In the genomic region with DNA sequence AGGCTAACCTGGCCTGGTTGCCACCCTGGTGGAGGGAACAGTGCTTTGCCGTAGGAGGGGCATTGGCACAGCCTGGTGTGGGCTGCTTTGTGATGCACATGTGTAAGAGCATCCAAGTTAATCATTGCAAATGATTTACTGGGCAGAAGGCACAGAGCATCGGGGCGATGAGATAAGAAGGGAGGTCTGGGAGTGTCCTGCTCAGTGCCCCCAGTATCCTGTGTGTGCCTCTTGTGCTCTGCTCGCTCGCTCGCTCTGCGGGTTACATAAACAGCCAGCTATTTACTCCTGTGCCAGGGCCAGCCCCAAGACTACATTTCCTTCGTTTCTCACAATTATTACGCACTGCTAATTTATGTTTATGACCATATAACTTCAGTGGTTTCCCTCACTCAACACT, we compare ENCODE assay signal across 23 mouse cellular contexts.
DNase-seq lines count a peak whose midpoint lies in the region; ATAC-seq and TF ChIP-seq lines count a peak whose summit lies in the region.
"Had no signal": no experiment of that assay in that cellular context is flagged by ENCODE, and none has a peak within 500 bp of the region (broad histone marks: within the 10 kb centered on the region; RNA-seq: fewer than 3 reads in every experiment).

No protein-coding gene starts in this region.

- no peaks in the 10 kb centered on the region for H3K79me2 ChIP-seq in liver, adult 2 months (ENCODE audit: control insufficient read depth, insufficient read depth, low read length)

- ATAC-seq in liver, embryonic 12.5 days = no peak
- ATAC-seq in embryonic facial prominence, embryonic 15.5 days (ENCODE audit: insufficient number of reproducible peaks, low FRiP score, low TSS enrichment, low read depth) = no peak
- ATAC-seq in intestine, embryonic 15.5 days = peak; percentile 63
- no peak for ATAC-seq in limb, embryonic 13.5 days (ENCODE audit: low FRiP score, low read depth)
- ATAC-seq: Patski had no signal

- no peak overlapping the region for H3K4me2 ChIP-seq in liver, embryonic 12.5 days
- H3K4me2 ChIP-seq in embryonic facial prominence, embryonic 15.5 days (replicated peaks) = no peak overlapping the region
- no peak overlapping the region; the same call in 1 of the 2 replicates for H3K4me2 ChIP-seq in intestine, embryonic 15.5 days (replicated peaks)
- peak overlapping the region; percentile 27; the same call in 1 of the 2 replicates for H3K4me2 ChIP-seq in limb, embryonic 13.5 days (replicated peaks)
- H3K4me2 ChIP-seq: embryonic facial prominence, embryonic 12.5 days; forebrain, embryonic 12.5 days; heart, embryonic 11.5 days; hindbrain, embryonic 15.5 days; liver, embryonic 13.5 days had no signal

- no peaks in the 10 kb centered on the region for H3K4me1 ChIP-seq in liver, adult 2 months (ENCODE audit: control insufficient read depth, insufficient read depth, low read length)
- no peaks in the 10 kb centered on the region for H3K4me1 ChIP-seq in liver, embryonic 12.5 days
- H3K4me1 ChIP-seq in embryonic facial prominence, embryonic 15.5 days = peaks cover 6% of the 10 kb centered on the region; the same call in 1 of the 2 replicates
- 0 out of 2 replicates have a peak, but pooled peaks cover 7% of the 10 kb centered on the region for H3K4me1 ChIP-seq in intestine, embryonic 15.5 days (replicated peaks)
- H3K4me1 ChIP-seq in limb, embryonic 13.5 days = peaks cover 20% of the 10 kb centered on the region
- H3K4me1 ChIP-seq: embryonic facial prominence, embryonic 12.5 days; forebrain, embryonic 12.5 days; hindbrain, embryonic 15.5 days had no signal

- 44% methylated on average over 9 of the region's 9 CpGs for WGBS in liver, adult 2 months
- 71% methylated on average over 9 of the region's 9 CpGs for WGBS in liver, embryonic 12.5 days (ENCODE audit: insufficient replicate concordance)
- WGBS in embryonic facial prominence, embryonic 15.5 days = 66% methylated on average over 9 of the region's 9 CpGs
- 46% methylated on average over 9 of the region's 9 CpGs for WGBS in intestine, embryonic 15.5 days
- WGBS in limb, embryonic 13.5 days = 43% methylated on average over 9 of the region's 9 CpGs

- no peaks in the 10 kb centered on the region for H3K36me3 ChIP-seq in liver, adult 2 months (ENCODE audit: control insufficient read depth, insufficient read depth, low read length)
- H3K36me3 ChIP-seq in liver, embryonic 12.5 days = no peaks in the 10 kb centered on the region
- no peaks in the 10 kb centered on the region for H3K36me3 ChIP-seq in embryonic facial prominence, embryonic 15.5 days
- no peaks in the 10 kb centered on the region for H3K36me3 ChIP-seq in intestine, embryonic 15.5 days
- no peaks in the 10 kb centered on the region for H3K36me3 ChIP-seq in limb, embryonic 13.5 days
- H3K36me3 ChIP-seq: embryonic facial prominence, embryonic 12.5 days; forebrain, embryonic 12.5 days; G1E; hindbrain, embryonic 15.5 days; liver, embryonic 13.5 days had no signal

- no peak overlapping the region for H3K4me3 ChIP-seq in liver, adult 2 months (ENCODE audit: insufficient read depth, low read depth, low read length)
- H3K4me3 ChIP-seq in liver, embryonic 12.5 days = no peak overlapping the region
- H3K4me3 ChIP-seq in embryonic facial prominence, embryonic 15.5 days (replicated peaks) = no peak overlapping the region
- H3K4me3 ChIP-seq in intestine, embryonic 15.5 days (replicated peaks) = no peak overlapping the region
- no peak overlapping the region for H3K4me3 ChIP-seq in limb, embryonic 13.5 days
- H3K4me3 ChIP-seq: embryonic facial prominence, embryonic 12.5 days; erythroblast, embryonic 14.5 days; forebrain, embryonic 12.5 days; gastrocnemius, adult 2 months; hindbrain, embryonic 15.5 days; left cerebral cortex, adult 2 months; liver, embryonic 13.5 days had no signal

- peak; percentile 9 for DNase-seq in liver, adult 2 months (ENCODE audit: extremely low read depth, low read depth, low spot score)
- no peak for DNase-seq in right cerebral cortex, postnatal 14 days
- no peak for DNase-seq in layer of hippocampus, adult 8-10 months (ENCODE audit: low spot score in 2 of 2)
- DNase-seq: adrenal gland, postnatal 36 days; B cell, adult 2 months; cerebellum, adult 9-11 months; gastrocnemius, adult 2 months; kidney, adult 11 months; liver, embryonic 13.5 days; thymus, adult 18-20 months had no signal

- H3K27me3 ChIP-seq in liver, adult 2 months (ENCODE audit: control insufficient read depth, insufficient read depth, low read length) = no peaks in the 10 kb centered on the region
- H3K27me3 ChIP-seq in liver, embryonic 12.5 days (replicated peaks) = no peaks in the 10 kb centered on the region
- H3K27me3 ChIP-seq in embryonic facial prominence, embryonic 15.5 days = no peaks in the 10 kb centered on the region
- H3K27me3 ChIP-seq in intestine, embryonic 15.5 days (replicated peaks) = no peaks in the 10 kb centered on the region
- no peaks in the 10 kb centered on the region for H3K27me3 ChIP-seq in limb, embryonic 13.5 days
- H3K27me3 ChIP-seq: embryonic facial prominence, embryonic 12.5 days; forebrain, embryonic 12.5 days; hindbrain, embryonic 15.5 days; liver, embryonic 13.5 days; Patski had no signal

- H3K27ac ChIP-seq in liver, adult 2 months (replicated peaks; ENCODE audit: insufficient read depth, low read depth, low read length) = no peak overlapping the region
- no peak overlapping the region for H3K27ac ChIP-seq in liver, embryonic 12.5 days
- peak overlapping the region; percentile 48; the same call in 1 of the 2 replicates for H3K27ac ChIP-seq in embryonic facial prominence, embryonic 15.5 days (replicated peaks)
- H3K27ac ChIP-seq in intestine, embryonic 15.5 days = no peak overlapping the region
- H3K27ac ChIP-seq in limb, embryonic 13.5 days = no peak overlapping the region
- H3K27ac ChIP-seq: embryonic facial prominence, embryonic 12.5 days; forebrain, embryonic 12.5 days; gastrocnemius, adult 2 months; hindbrain, embryonic 15.5 days; left cerebral cortex, adult 2 months; liver, embryonic 13.5 days; macrophage had no signal

- no peak overlapping the region for H3K9ac ChIP-seq in liver, adult 2 months (ENCODE audit: low read depth, low read length)
- H3K9ac ChIP-seq in liver, embryonic 12.5 days = no peak overlapping the region
- H3K9ac ChIP-seq in embryonic facial prominence, embryonic 15.5 days = no peak overlapping the region
- H3K9ac ChIP-seq in intestine, embryonic 15.5 days = no peak overlapping the region
- H3K9ac ChIP-seq in limb, embryonic 13.5 days = no peak overlapping the region
- H3K9ac ChIP-seq: embryonic facial prominence, embryonic 12.5 days; forebrain, embryonic 12.5 days; hindbrain, embryonic 15.5 days; liver, embryonic 13.5 days had no signal

- no peak for TF ChIP-seq POLR2A in liver, adult 2 months (IDR thresholded peaks at IDR 0.05; ENCODE audit: extremely low read depth, insufficient read depth, low read length)

- H3K9me3 ChIP-seq in liver, embryonic 12.5 days (replicated peaks) = no peaks in the 10 kb centered on the region
- H3K9me3 ChIP-seq in embryonic facial prominence, embryonic 15.5 days (replicated peaks) = no peaks in the 10 kb centered on the region
- no peaks in the 10 kb centered on the region for H3K9me3 ChIP-seq in intestine, embryonic 15.5 days
- H3K9me3 ChIP-seq in limb, embryonic 13.5 days = no peaks in the 10 kb centered on the region
- H3K9me3 ChIP-seq: embryonic facial prominence, embryonic 12.5 days; forebrain, embryonic 12.5 days; G1E; hindbrain, embryonic 15.5 days; liver, embryonic 13.5 days had no signal

- TF ChIP-seq CTCF in liver, adult 2 months (IDR thresholded peaks at IDR 0.05; ENCODE audit: low read depth, low read length) = no peak
